Mouse (Mus musculus) megakaryocyte progenitor cell, adult 5-6 weeks (primary cell): ENCODE data around the gene Stk38. TPM values are rescaled to one million over a fixed set of nuclear protein-coding genes. Genes with fewer than 3 reads are reported as not detected.
"Not testable (repeated sequence)": the region's sequence is repeated elsewhere in the genome, so short reads cannot be mapped to it uniquely, and the experiment has no call there.

Source experiments
- ATAC-seq: replicated peaks from 2 replicates; pipeline ENCODE4 v1.8.0; 2016; ENCODE audit warnings: mild to moderate bottlenecking, moderate TSS enrichment, inconsistent platforms; ENCODE audit not compliant: poor library complexity
- total RNA-seq, 2 experiments: library from RNA; stranded (forward) in 1 of 2; stranded (reverse) in 1 of 2; fragments of 157-497, 149-512 nt in 1 of 2; fragments of 200-1000 nt in 1 of 2; gene quantifications; 2 replicates each; pipeline versions ENCODE4 v1.2.3 to v1.2.4; 2015 to 2017

Stk38 gene
- 84.6 and 97.1 TPM in 2 replicates for total RNA-seq (2015)
- total RNA-seq (2017): 50.8 and 85.5 TPM in 2 replicates

DNA sequence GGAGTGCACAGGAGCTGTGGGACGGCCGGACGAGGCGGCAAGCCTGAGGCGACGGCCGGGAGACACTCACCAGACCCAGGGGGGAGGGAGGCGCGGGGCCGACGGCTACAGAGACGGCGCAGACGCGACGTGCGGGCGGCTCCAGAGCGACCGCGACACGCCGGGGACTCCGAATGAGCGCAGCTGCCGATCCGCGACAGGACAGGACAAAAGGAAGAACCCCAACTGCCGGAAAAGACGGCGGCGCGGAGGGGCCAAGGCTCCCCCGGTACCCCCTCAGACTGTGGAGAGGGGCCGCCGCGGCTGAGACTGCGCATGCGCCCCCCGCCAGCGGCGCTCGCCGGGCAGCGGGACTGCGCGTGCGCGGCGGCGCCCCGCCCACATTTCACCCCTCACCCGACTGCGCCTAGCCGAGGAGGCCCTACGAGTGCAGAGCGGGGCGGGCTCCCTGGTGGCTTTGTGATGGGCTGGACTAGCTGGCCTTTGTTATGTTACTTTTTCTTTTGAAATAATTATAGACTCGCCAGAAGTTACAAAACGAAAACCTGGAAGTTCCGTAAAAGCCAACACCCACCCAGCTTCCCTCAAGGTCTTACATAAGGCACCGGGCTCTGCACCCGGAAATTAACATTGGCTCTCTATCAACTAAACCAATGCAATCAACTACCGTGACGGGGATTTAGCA, at the start of gene Stk38:
TSS of gene Stk38 (minus strand) at position 355 of the 685 bp plus-strand sequence.
- ATAC-seq: peak; percentile 84

DNA sequence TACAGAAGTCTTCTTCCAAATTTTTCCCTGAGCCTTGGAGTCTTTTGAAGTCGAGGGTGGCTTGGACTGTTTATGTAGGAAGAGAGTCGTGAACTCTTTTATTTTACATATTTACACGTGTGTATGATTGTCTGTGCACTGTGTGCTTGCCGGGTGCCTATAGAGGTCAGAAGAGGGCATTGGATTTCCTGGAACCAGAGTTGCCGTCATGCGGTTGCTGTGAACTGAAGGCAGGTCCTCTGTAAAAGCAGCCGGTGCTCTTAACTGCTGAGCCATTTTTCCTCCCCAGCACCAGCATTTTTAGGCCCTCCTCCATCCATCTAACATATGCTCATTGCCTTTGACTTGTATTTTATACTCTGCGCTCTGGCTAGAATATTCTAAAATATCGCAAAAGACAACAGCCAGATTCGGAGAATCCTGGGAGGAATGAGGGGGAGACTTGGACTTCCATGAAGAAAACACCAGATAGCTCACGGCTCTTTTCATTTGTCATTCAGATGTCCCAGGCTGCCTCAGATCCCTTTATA, 49.6 kb upstream of the Stk38 start:
- ATAC-seq: no peak

DNA sequence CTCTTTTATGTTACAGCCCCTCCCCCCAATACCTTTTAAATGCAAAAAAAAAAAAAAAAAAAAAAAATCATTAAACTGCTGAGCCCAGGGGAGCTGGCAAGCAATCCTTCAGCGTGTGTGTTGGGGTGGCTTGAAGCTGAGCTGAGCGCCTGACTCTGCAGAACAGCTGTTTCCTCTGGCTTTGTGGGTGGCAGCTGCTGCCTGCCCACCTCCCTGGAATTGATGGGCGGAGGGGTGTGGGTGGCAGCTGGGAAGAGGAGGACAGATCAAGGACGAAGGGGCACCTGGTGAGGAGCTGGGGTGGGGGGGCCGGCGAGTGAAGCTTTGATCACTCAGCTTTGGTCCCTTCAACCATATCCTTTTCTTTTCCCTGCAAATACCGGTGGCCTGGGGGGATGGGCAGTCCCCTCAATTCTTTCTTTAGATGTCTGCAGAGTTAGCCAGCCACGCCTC, 48.9 kb upstream of the Stk38 start:
- ATAC-seq: peak; percentile 61

DNA sequence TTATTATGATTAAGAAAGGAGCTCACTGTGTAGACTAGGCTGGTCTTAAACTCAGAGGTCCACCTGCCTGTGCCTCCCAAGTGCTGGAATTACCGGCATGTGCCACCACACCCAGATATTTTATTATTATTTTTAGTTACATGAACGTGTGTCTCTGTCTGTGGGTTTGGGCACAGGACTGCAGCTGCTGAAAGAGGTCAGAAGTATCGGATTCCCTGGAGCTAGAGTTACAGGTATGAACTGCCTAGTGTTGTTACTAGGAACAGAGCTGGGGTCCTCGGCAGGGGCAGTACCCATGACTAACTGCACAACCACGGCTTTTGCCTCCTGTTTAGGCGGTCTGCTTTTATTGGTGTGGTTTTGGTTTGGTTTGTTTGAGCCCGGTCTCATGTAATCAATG, 48.4 kb upstream of the Stk38 start:
- no peak for ATAC-seq

DNA sequence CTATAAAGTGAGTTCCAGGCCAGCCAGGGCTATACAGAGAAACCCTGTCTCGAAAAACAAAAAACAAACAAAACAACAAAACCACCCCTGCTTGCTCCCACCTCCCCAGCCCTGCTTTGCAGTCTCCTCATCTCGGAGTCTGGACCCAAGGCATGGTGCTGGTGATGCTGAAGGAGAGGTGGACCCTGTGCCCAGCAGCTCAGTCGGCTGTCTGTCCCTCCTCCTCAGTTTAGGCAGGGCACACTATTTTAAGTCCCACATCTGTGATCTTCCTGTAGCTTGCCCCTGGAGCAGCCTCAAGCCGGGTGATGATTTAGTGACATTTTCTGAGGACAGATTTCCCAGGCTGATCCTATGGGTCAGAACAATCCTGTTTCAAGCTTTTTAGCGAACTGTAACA, 47.8 kb upstream of the Stk38 start:
- no peak for ATAC-seq

DNA sequence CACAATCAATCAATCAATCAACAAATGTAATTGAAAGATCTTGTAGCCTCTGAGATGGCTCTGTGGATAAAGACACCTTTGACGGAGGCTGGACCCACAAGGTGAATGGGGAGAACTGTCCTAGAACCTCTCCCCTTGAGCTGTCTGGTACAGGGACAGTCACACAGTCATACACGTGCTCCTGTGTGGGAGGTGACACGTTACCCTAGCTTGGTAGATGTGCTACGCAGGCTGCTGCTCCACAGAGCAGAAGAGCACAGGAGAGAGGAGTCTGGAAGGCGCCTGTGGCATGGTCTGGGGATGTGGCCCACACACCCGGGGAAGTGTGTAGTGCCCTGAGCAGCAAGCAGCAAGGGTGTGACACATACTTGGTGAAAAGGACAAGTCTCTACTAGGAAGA, 46.6 kb upstream of the Stk38 start:
- no peak for ATAC-seq

DNA sequence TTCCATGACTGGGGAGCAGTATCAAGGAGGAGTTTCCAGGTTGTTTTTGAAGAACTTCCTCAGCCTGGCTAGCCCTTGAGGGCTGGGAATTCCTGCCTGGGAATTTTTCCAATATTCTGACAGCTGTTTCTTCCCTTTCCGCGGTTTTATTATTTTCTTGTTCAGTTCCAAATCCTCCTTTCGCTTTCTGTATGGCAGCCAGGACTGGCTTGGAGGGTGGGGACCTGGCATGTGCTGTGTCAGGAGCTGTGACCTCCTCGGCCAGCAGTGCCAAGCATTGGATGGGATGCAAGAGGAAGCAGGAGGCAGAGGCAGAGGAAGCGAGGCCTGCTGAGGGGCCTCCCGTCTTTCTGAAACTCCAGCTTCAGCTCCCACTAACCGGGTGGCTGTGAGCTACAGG, 46.0 kb upstream of the Stk38 start:
- peak; percentile 30 for ATAC-seq

DNA sequence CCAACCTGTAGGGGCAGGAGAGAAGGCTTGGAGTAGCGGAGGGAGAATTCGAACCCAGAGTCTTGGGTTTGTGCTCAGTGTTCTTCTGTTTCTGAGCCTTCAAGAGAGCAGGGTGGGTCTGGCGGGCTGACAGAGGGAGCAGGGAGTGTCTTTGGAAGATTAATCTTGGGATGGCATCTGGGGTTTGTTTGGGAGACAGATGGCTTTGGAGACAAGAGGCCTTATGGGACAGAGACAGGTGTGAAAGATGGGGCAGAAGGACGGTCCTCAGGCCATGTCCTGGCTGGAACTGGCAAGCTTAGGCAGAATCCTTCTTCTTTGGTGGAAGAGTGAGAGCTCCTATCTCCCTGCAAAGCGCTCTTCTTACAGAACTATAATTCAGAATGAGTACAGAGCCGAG, 45.3 kb upstream of the Stk38 start:
- no peak for ATAC-seq

DNA sequence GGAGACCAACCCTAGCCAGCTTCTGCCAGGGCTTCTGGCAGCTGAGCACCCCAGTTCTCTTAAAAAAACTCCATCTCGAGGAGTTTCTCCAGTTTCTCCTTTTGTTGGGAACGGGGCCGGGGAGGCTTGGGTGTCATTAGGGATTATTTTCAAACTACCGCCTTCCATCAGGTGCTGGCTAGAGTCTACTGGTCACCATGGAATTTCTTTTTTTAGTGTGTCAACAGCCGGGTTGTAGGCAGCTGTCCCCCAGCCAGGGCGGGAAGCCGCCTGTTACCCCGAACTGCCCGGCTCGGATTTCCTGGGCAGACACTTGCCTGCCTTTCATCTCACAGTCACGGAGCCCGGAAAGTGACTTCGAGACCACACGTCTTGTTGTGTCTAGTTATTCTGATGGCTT, 43.0 kb upstream of the Stk38 start:
- no peak for ATAC-seq

DNA sequence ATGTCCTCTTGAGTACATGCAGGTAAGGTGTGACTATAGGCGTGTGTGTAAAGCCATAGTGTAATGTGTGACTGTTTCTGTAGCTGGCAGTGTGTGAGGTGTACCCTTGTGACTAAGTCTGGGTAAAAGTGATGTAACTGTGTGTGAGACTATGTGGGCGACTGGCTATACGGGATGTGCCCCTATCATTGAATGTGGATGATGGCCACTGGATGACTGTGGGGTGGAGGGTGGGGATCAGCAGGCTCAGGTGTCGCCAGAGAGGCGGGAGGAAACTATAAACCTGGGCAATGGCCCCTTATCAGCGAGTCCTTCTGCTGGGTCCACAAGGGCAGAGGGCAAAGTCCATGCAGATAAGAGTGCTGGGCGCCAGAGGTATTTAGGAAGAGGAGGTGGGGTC, 42.1 kb upstream of the Stk38 start:
- no peak for ATAC-seq

DNA sequence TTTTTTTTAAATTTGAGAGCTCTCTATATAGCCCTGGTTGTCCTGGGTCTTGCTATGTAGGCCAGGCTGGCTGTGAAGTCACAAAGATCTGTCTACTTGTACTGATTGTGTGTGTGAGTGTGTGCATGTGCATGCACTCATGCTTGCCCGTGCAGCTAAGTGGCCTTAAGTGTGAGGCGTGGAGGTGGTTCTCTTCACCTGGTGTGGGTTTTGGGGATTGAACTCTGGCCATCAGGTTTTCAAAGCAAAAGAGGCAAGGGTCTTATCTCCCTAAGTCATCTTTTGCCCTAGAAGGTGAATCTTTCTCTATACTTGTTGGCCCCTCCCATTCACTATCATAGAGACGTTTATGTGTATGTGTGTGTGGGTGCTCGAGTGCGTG, 41.7 kb upstream of the Stk38 start:
- no peak for ATAC-seq

DNA sequence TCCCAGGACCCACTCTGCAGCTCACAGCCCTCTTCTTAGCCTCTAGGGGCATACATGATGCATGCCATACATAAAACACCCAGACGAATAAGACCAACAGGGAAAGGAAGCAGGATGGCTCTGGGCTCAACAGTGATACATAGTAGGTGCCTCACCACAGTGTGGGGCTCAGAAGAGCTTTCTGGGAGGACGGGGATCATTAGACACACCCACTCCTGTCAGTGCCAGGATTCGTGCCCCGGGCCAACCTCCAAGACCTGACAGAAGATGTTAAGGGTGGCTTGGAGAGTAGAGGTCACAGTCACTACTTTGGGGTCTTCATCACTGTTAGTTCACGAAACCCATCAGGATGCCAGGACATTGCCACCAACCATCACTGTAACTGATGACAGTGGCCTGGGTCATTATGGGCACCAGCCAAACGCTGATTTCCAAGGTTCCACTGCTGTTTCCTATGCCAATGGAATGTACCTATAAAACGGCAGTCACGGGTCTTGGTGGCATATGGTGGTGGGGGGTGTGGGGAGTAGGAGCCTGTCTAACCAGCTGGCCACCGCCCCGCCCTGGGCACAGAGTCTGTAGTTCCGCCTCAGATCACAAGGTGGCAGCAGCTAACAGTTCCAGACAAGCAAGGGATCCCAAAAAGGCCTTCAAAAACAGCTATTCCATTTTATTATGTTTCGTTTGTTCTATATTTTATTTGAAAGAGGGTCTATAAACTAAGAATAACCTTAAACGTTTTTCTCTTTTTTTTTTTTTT, 41.1 kb upstream of the Stk38 start:
- ATAC-seq: peak; percentile 67

DNA sequence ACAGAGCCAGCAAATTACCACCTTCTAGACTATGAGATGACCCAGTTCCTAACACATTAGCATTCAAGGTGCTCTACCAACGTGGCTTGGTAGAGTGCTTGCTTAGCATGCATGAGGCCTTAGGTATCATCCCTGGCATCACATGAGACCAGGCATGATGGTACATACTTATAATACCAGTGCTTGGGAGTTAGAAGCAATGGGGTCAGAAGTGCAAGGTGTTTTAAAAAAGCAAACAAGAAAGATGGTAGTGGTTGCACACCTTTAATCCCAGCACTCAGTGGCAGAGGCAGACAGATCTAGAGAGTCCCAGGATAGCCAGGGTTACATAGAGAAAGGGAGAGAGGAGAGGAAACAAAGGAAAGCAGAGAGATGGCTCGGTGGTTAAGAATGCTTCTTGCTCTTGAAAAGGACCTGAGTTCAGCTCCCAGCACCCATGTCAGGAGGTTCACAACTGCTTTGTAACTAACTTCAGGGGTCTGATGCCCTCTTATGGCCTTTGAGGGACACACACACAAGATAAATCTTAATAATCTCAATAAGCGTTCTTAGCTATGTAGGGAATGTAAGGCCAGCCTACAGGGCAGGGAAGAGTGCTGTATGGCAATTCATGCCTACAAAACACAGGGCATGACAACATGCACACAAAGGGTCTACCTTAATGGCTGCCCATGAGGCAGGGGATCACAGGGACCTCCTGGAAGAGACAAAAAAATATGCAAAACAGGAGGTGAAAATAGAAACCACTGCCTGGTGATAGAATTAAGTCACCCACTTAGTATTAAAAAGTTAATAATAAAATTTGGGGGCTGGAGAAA, 40.1 kb upstream of the Stk38 start:
- ATAC-seq: no peak

DNA sequence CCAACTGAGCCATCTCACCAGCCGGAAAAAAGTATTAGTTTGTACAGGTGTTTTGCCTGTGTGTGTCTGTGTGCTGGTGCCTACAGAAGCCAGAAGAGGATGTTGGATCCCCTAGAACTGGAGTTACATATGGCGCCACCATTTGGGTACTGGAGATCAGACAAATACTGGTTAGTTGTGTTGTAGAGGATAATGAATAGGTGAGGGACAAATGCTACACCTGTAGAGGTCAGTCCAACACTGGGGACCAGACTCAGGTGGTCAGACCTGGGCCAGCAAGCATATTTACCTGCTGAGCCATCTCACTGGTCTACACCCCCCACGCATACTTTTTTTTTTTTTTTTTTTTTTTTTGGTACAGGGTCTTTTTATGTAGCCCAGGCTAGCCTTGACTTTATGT, 39.1 kb upstream of the Stk38 start:
- no peak for ATAC-seq

DNA sequence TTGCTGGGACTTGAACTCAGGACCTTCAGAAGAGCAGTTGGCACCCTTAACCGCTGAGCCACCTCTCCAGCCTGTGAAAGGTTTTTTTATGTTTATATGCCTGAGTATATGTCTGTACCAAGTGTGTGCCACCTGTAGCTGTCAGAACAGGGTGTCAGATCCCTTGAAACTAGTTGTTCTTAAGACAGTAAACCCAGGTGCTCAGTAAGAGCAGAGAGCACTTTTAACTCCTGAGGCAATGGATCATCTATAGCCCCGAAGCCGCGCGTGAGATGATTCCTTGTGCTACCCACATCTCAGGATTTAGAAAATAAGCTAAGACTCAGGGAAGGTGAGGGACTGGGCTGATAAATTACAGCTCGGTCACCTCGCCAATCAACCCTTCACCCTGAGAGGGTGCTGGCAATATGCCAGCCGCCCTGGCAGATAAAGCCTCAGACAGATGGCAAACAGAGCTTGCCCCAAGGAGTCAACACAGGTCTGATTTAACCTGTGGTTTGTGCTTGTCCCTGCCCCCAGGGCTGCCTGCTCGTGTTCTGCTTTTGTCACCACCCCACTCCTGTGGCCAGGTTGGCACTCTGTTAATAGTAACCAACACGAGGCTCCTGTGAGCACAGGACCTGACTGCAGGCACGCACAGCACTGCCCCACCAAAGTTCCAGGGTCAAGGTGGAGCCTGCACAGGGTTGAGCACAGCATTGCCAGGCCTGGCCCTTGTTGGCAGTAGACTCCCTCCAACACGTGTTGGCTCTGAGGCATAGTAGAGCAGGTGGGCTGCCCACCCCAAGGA, 38.1 kb upstream of the Stk38 start:
- ATAC-seq: peak; percentile 48

DNA sequence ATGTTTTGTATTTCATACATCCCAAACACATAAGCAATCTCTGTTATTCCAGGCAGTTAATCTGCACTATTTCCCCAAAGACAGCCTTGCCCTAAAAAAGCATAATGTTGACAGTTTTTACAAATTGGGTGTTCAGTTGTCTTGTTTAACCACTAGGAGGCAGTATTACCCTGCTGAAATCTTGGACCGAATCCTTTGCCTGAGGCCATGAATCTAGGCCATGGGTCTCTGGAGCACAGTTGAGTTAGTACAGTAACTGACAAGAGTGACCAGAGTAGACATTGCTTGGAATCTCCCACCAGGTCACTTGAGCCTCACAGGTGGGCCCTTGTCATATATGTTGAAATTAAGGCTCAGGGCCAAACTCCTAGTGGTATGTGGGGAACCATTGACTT, 37.1 kb upstream of the Stk38 start:
- peak; percentile 38 for ATAC-seq

DNA sequence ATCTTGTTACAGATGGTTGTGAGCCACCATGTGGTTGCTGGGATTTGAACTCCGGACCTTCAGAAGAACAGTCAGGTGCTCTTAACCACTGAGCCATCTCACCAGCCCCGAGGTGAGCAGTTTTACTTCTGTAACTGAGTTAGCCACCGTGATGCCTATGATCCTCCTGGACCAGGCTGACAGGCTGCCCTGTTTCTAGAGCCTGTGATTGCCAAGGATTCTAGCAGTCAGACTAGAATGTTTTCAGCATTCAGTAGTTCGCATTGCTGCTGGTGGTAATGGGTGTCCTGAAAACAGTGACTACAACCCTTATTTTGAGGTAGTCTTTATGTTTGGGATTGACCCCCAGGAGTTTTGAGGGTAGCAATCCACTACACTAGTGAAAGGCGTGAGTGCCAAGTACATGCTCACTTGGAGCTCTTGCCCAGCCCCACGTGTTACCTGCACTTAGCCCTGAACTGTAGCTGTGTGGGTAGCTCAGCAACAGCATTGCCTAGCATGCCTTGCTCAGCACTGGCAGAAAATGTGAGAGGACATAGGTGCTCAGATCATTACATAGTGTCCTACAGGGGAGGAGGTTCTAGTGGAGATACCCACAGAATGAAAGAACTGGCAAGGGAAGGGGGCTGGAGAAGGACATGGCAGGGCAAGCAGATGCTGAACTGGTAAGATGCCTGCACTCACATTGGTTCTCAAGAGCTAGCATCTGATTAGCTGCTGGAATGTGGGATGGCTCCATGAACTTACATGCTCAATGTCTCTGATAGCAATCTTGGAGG, 36.5 kb upstream of the Stk38 start:
- ATAC-seq: no peak

DNA sequence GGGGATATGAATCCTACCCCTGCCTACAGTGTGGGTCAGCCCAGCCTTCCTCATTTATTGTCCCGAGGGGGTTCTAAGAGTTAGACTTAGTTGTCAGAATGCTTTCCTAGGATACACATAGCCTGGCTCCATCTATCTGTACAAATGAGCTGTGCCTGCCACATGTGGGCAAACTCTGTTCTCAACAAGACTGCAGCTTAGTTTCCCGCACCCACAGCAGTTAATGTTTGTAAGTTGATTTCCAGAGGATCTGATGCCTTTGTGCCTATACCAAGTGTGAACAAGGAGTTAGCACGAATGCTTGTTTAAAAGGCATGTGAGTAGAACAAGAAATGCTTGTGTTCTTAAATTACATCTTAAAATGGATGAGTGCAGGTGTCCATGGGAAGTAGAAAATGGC, 35.8 kb upstream of the Stk38 start:
- no peak for ATAC-seq

DNA sequence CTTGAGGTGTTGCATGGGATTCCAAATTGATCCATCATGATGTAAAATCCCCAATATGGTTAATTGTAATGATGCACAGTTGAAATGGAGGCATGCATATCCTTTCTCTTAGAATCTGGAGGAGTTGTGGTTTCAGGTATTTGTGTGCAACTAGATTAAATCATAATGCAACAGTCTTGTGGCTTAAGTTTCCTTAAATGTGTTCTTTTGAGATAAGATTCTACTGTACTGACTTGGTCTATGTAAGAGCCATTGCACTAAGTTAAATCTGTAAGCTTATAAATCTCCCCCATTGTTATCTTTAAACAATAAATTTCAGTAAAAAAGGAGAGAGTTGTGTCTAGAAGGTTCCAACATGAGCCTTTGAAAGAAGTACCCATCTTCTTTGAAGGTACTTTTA, 34.8 kb upstream of the Stk38 start:
- 0 out of 2 replicates have a peak, but pooled peaks have one; percentile 15 for ATAC-seq

DNA sequence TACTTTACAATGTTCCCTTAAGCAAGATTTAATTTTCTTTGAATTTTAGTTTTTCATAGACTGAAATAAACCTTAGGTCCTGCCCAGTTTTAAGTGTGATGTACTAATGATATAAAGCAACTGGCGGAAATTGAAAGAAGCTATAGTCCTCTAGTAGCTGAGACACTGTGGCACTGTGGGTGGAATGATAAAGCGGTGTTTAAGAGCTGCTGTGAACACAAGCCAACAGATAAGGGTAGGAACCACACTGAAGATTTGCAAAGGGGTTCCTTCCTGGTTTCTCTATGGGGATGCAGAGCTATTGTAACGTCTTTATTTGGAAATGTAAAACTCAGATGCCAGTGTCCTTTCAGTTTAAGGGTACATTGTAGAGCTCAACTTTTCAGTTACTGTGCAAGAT, 33.8 kb upstream of the Stk38 start:
- not testable (repeated sequence) for ATAC-seq
